Comparison of ENCODE assay signal across 21 mouse cellular contexts in genomic region chr7:28719650-28720049, GRCm38 (mm10). TPM values are rescaled to one million over a fixed set of nuclear protein-coding genes. Genes with fewer than 3 reads are reported as not detected.
"Had no signal": no experiment of that assay in that cellular context is flagged by ENCODE, and none has a peak within 500 bp of the region (broad histone marks: within the 10 kb centered on the region; RNA-seq: fewer than 3 reads in every experiment).

No protein-coding gene starts in this region.

- H3K4me1 ChIP-seq: liver, embryonic 15.5 days had no signal

- H3K9ac ChIP-seq: liver, embryonic 15.5 days; liver, postnatal 0 days; lung, embryonic 15.5 days; midbrain, embryonic 13.5 days; midbrain, embryonic 15.5 days; neural tube, embryonic 12.5 days; stomach, embryonic 15.5 days had no signal

- H3K27me3 ChIP-seq: lung, embryonic 15.5 days; midbrain, embryonic 15.5 days; neural tube, embryonic 12.5 days; stomach, embryonic 15.5 days had no signal

- H3K27ac ChIP-seq: liver, embryonic 15.5 days; lung, embryonic 15.5 days; macrophage; midbrain, embryonic 13.5 days; midbrain, embryonic 15.5 days; neural tube, embryonic 12.5 days; stomach, embryonic 15.5 days had no signal

- H3K36me3 ChIP-seq: liver, embryonic 15.5 days; midbrain, embryonic 13.5 days; midbrain, embryonic 15.5 days; neural tube, embryonic 12.5 days; stomach, embryonic 15.5 days had no signal

- H3K4me2 ChIP-seq: liver, embryonic 15.5 days; lung, embryonic 15.5 days; midbrain, embryonic 11.5 days; midbrain, embryonic 13.5 days; midbrain, embryonic 15.5 days; neural tube, embryonic 12.5 days; stomach, embryonic 15.5 days had no signal

- DNase-seq: liver, postnatal 0 days; lung, adult 2 months; lung, postnatal 14 days; lung, postnatal 36 days; right cerebral cortex, postnatal 14 days; thymus, adult 18-20 months; thymus, postnatal 14 days; thymus, postnatal 36 days had no signal

- H3K9me3 ChIP-seq: liver, embryonic 15.5 days; lung, embryonic 15.5 days; midbrain, embryonic 13.5 days; midbrain, embryonic 15.5 days; neural tube, embryonic 12.5 days; stomach, embryonic 15.5 days had no signal

- H3K4me3 ChIP-seq: liver, embryonic 15.5 days; lung, embryonic 15.5 days; megakaryocyte, embryonic 14.5 days; midbrain, embryonic 13.5 days; midbrain, embryonic 15.5 days; neural tube, embryonic 12.5 days; stomach, embryonic 15.5 days had no signal

RNA-seq across cellular contexts. Expression of gene Fbxo27, which starts 27.0 kb away (rescaled TPM):
- total RNA-seq: neutrophil, adult 5-6 weeks had no signal
- polyA plus RNA-seq: macrophage had no signal

RNA-seq across cellular contexts. Expression of gene Ccer2, which starts 36.3 kb away (rescaled TPM):
- total RNA-seq: megakaryocyte progenitor cell, adult 5-6 weeks; neutrophil, adult 5-6 weeks had no signal
- polyA plus RNA-seq: liver, embryonic 15.5 days; liver, postnatal 0 days; lung, adult 2 months; lung, embryonic 15.5 days; lung, postnatal 0 days; macrophage; midbrain, embryonic 11.5 days; spleen, adult 2 months; stomach, embryonic 15.5 days had no signal
